Mouse (Mus musculus) myocyte (in vitro differentiated cells): ENCODE data around the gene Ppp1cc. TPM values are rescaled to one million over a fixed set of nuclear protein-coding genes. Genes with fewer than 3 reads are reported as not detected.

ENCODE experiments used
- H3K27me3 ChIP-seq: one replicate; pipeline ENCODE4 v1.6.1; 2011; ENCODE audit not compliant: control insufficient read depth, insufficient read depth, insufficient read length
- H3K36me3 ChIP-seq: one replicate; pipeline ENCODE4 v1.6.1; 2011; ENCODE audit not compliant: control insufficient read depth, insufficient read depth
- H3K4me2 ChIP-seq: one replicate; pipeline ENCODE4 v1.6.1; 2011; ENCODE audit warnings: low read depth, control low read depth
- H3K4me3 ChIP-seq: one replicate; pipeline ENCODE4 v1.5.1; 2011; ENCODE audit warnings: mild to moderate bottlenecking, control low read depth, moderate library complexity
- H3K79me2 ChIP-seq: one replicate; pipeline ENCODE4 v1.6.1; 2011; ENCODE audit not compliant: control insufficient read depth, insufficient read depth
- H3ac ChIP-seq: one replicate; pipeline ENCODE4 v1.6.1; 2011; ENCODE audit not compliant: control insufficient read depth, insufficient read length
- CEBPB ChIP-seq: IDR thresholded peaks from 2 replicates; pipeline ENCODE4 v1.6.1; 2011; ENCODE audit warnings: mild to moderate bottlenecking, moderate library complexity; ENCODE audit not compliant: poor library complexity, insufficient read depth, severe bottlenecking
- E2F4 ChIP-seq: IDR thresholded peaks from one replicate; pipeline ENCODE4 v1.6.1; 2011; ENCODE audit warnings: mild to moderate bottlenecking, control low read depth, moderate library complexity; ENCODE audit not compliant: insufficient read depth
- MAX ChIP-seq: IDR thresholded peaks from one replicate; pipeline ENCODE4 v1.6.1; 2011; ENCODE audit warnings: low read depth, mild to moderate bottlenecking, control low read depth
- MYOD1 ChIP-seq, 3 experiments: IDR thresholded peaks; one replicate each; pipeline ENCODE4 v1.6.1; 2011; ENCODE audit warnings: control low read depth in 2 of 3, low read depth in 2 of 3, mild to moderate bottlenecking in 2 of 3, moderate library complexity in 1 of 3; ENCODE audit not compliant: insufficient read length in 2 of 3, control insufficient read depth in 1 of 3
- MYOG ChIP-seq, 3 experiments: IDR thresholded peaks; one replicate each; pipeline ENCODE4 v1.6.1; 2011; ENCODE audit warnings: control low read depth in 2 of 3, low read depth in 2 of 3, mild to moderate bottlenecking in 2 of 3; ENCODE audit not compliant: insufficient read length in 2 of 3, control insufficient read depth in 1 of 3, insufficient read depth in 1 of 3
- POLR2A ChIP-seq: IDR thresholded peaks from one replicate; pipeline ENCODE4 v1.6.1; 2011; ENCODE audit warnings: low read depth, mild to moderate bottlenecking, control low read depth, moderate library complexity; ENCODE audit not compliant: insufficient read length
- POLR2AphosphoS2 ChIP-seq: IDR thresholded peaks from one replicate; pipeline ENCODE4 v1.6.1; 2011; ENCODE audit warnings: low read depth, control low read depth; ENCODE audit not compliant: insufficient read length
- REST ChIP-seq: IDR thresholded peaks from one replicate; pipeline ENCODE4 v1.6.1; 2011; ENCODE audit warnings: mild to moderate bottlenecking, control low read depth, moderate library complexity; ENCODE audit not compliant: insufficient read depth, insufficient read length
- SRF ChIP-seq: IDR thresholded peaks from one replicate; pipeline ENCODE4 v1.6.1; 2011; ENCODE audit warnings: low read depth; ENCODE audit not compliant: control insufficient read depth, insufficient read length
- TCF12 ChIP-seq: IDR thresholded peaks from one replicate; pipeline ENCODE4 v1.6.1; 2011; ENCODE audit warnings: mild to moderate bottlenecking, control low read depth; ENCODE audit not compliant: poor library complexity, insufficient read depth, severe bottlenecking
- TCF3 ChIP-seq: IDR thresholded peaks from one replicate; pipeline ENCODE4 v1.6.1; 2011; ENCODE audit warnings: low read depth, control low read depth; ENCODE audit not compliant: insufficient read length
- USF1 ChIP-seq: IDR thresholded peaks from one replicate; pipeline ENCODE4 v1.6.1; 2011; ENCODE audit warnings: low read depth, mild to moderate bottlenecking, control low read depth, moderate library complexity
- polyA plus RNA-seq: library from polyadenylated mRNA; unstranded; fragments of >200 nt; fragmentation: generic; extraction: Trizol; gene quantifications from one replicate; pipeline ENCODE4 v1.2.1, GENCODE M21; 2012; ENCODE audit warnings: missing spikeins

Gene Ppp1cc
- polyA plus RNA-seq, 1 experiment: 136 TPM

GRCm38 (mm10) chr5:122140723-122141122, 17.4 kb upstream of the Ppp1cc start, which contains the start of gene Ccdc63:
Gene Ccdc63, minus strand, starts transcription at chr5:122140823.
- H3K36me3 ChIP-seq: no peaks in the 10 kb centered on the region
- H3K27me3 ChIP-seq: no peaks in the 10 kb centered on the region
- H3K4me2 ChIP-seq: no peak within 1 kb of the TSS
- H3ac ChIP-seq: no peak within 1 kb of the TSS
- no peak within 1 kb of the TSS for H3K4me3 ChIP-seq
- no peaks in the 10 kb centered on the region for H3K79me2 ChIP-seq
- TF ChIP-seq MYOD1 (IDR thresholded peaks at IDR 0.05; ENCODE audit: control insufficient read depth in 1 of 3, insufficient read length in 2 of 3, low read depth in 2 of 3) (no peak), E2F4 (no peak), REST (no peak), TCF12 (no peak), POLR2AphosphoS2 (no peak)

DNA sequence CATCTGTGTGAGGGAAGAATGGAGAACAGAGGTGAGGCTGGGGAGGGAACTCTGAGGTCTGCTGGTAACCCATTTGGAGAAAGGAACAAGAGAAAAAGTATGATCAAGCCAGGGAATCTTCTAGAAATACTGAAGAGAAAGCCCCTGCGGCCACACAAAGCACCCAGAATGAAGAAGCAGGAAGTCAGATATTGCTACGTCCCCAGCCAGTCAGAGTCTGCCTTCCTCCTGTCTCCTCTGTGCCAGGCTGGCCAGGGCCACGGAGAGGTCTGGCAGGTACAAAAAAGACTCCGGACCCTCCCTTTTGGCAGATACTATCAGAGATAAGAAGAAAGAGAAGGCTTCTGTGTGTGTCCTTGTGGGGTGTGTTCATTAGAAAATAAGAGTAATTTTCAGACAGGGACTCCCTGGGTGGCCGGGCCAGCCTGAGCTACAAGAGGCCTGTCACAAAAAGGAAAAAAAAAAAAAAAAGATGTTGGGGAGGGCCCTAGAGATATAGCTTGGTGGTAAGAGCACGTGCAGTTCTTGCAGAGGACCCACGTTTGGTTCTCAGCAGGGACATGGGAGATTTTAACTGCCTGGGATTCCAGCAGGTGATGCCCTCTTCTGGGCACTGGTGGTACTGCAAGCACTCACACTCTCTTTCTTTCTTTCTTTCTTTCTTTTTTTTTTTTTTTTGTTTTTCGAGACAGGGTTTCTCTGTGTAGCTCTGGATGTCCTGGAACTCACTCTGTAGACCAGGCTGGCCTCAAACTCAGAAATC, 15.7 kb upstream of the Ppp1cc start:
- H3K4me2 ChIP-seq: no peak overlapping the region
- TF ChIP-seq POLR2A (no peak), TCF12 (no peak), MYOG (IDR thresholded peaks at IDR 0.05; ENCODE audit: control insufficient read depth in 1 of 3, insufficient read depth in 1 of 3, insufficient read length in 2 of 3, low read depth in 2 of 3) (no peak), SRF (no peak), TCF3 (no peak), POLR2AphosphoS2 (no peak), CEBPB (no peak), USF1 (no peak), MYOD1 (IDR thresholded peaks at IDR 0.05; ENCODE audit: control insufficient read depth in 1 of 3, insufficient read length in 2 of 3, low read depth in 2 of 3) (no peak), REST (no peak), MAX (no peak), E2F4 (no peak)

DNA sequence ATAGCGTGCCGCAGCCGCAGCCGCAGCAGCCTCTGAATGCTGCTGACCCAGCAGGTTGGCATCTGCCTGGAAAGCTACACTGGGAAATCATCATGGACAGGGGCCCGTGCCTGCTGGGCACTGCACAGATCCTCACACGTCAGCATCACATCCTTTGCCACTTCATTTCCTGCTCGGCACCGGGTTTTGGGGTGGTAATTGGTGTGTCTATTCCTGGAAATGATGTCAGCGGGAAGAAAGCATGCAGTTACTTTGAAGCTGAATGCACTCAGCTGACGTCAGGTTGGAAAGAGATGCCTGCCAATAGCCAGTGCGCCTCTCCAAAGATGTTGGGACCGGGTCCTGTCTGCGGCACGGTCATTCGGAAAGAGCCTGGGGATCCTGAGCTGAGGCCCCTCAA, 14.5 kb upstream of the Ppp1cc start:
- TF ChIP-seq E2F4: no peak
- no peak for TF ChIP-seq CEBPB
- TF ChIP-seq REST: no peak
- no peak for TF ChIP-seq TCF12
- TF ChIP-seq MAX: no peak
- no peak for TF ChIP-seq POLR2A
- TF ChIP-seq USF1: no peak
- TF ChIP-seq SRF: no peak
- no peak for TF ChIP-seq MYOG (IDR thresholded peaks at IDR 0.05; ENCODE audit: control insufficient read depth in 1 of 3, insufficient read depth in 1 of 3, insufficient read length in 2 of 3, low read depth in 2 of 3)
- TF ChIP-seq TCF3: no peak
- TF ChIP-seq POLR2AphosphoS2: no peak
- no peak for TF ChIP-seq MYOD1 (IDR thresholded peaks at IDR 0.05; ENCODE audit: control insufficient read depth in 1 of 3, insufficient read length in 2 of 3, low read depth in 2 of 3)
- Histone ChIP-seq H3K79me2 (no peaks in the 10 kb centered on the region), H3K27me3 (no peaks in the 10 kb centered on the region), H3K4me3 (no peak overlapping the region), H3K36me3 (no peaks in the 10 kb centered on the region), H3K4me2 (no peak overlapping the region), H3ac (no peak overlapping the region)

More for the DNA sequence above, 15.7 kb upstream of the Ppp1cc start:
- Histone ChIP-seq H3K27me3 (no peaks in the 10 kb centered on the region), H3K36me3 (no peaks in the 10 kb centered on the region), H3K79me2 (no peaks in the 10 kb centered on the region), H3K4me3 (no peak overlapping the region), H3ac (no peak overlapping the region)

DNA sequence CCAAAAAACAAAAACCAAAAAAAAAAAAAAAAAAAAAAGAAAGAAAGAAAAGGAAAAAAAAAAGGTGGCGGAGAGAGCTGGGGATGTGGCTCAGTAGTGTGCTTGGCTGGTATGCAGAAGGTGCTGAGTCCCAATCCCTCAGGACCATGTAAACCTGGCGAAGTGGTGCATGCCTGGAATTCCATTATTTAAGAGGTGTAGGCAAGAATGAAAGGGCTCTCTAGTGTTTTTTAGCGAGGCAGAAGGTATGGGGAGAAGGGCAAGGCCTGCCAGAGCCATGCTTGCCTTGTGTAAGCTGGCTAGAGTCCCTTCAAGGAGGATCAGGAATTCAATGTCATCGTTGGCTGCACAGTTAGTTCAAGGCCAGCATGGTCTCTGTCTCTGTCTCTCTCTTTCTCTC, 13.3 kb upstream of the Ppp1cc start:
- Histone ChIP-seq H3K27me3 (no peaks in the 10 kb centered on the region), H3K36me3 (no peaks in the 10 kb centered on the region), H3K79me2 (no peaks in the 10 kb centered on the region), H3K4me2 (no peak overlapping the region), H3K4me3 (no peak overlapping the region), H3ac (no peak overlapping the region)
- TF ChIP-seq USF1: no peak
- no peak for TF ChIP-seq TCF12
- TF ChIP-seq MYOD1 (IDR thresholded peaks at IDR 0.05; ENCODE audit: control insufficient read depth in 1 of 3, insufficient read length in 2 of 3, low read depth in 2 of 3): no peak
- no peak for TF ChIP-seq POLR2A
- TF ChIP-seq MAX: no peak
- TF ChIP-seq TCF3: no peak
